Mouse (Mus musculus) left cerebral cortex, adult 11 months (tissue): ENCODE results near the gene Myef2.

Source experiments
- DNase-seq: peaks from one replicate; pipeline ENCODE4 v3.0.0; 2022; ENCODE audit warnings: low spot score

Gene Myef2

DNA sequence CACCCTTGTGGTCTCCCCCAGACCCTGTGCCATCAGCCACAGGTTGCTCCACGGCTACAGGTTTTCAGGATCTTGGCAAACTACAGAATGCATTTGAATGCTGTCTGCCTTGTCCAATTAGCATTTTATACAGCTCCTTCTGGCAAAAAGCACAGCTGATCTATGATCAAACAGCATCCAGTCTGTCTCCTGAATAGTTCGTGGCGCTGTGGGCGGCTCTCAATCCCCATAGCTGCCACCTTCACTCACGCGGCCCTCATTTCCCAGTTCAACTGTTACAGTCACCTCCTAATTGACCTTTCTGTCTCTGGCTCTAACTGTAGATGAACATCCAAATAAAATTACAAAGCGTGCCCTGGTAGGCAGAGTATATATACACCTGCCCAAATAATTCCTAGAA, 56.1 kb downstream of the Myef2 start:
- no peak for DNase-seq

DNA sequence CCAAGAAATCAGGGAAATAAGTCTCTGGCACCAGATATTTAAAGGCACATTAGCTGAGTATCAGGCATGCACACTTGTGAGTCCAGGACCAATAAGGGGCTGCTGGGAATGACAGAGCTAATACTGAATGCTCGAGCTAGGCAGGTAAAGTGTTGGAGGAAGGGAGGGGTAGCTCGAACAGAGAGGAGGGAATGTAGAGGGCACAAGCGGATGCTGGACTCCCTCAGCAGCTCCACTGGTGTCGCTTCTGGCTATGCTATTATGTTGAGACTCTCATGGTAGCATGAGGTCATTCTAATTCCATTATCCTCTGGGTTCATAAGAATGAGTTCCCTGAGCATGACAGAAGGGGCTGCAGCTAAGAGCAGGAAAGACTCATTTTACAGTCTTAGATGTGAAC, 60.5 kb downstream of the Myef2 start:
- no peak for DNase-seq

GRCm38 (mm10) chr2:125061451-125061850, 62.0 kb downstream of the Myef2 start:
- no peak for DNase-seq

- no peak for DNase-seq
These were observed 66.1 kb downstream of the Myef2 start for GRCm38 (mm10) chr2:125057250-125057815.

GRCm38 (mm10) chr2:125055316-125055903, 68.1 kb downstream of the Myef2 start:
- no peak for DNase-seq
